Mouse (Mus musculus) testis, adult 2 months (tissue): ENCODE results near the gene Rragd.

ENCODE experiments used
- CTCF ChIP-seq: fragments of 200-500 bp; IDR thresholded peaks from 2 replicates; pipeline ENCODE4 v1.5.1; 2012; ENCODE audit warnings: low read depth, mild to moderate bottlenecking, inconsistent platforms, low read length, moderate library complexity; ENCODE audit not compliant: control insufficient read depth, insufficient read depth, insufficient replicate concordance
- POLR2A ChIP-seq: fragments of 200-500 bp; IDR thresholded peaks from 2 replicates; pipeline ENCODE4 v1.6.1; 2012; ENCODE audit warnings: low read depth, mild to moderate bottlenecking, inconsistent platforms, low read length, moderate library complexity; ENCODE audit not compliant: control insufficient read depth

DNA sequence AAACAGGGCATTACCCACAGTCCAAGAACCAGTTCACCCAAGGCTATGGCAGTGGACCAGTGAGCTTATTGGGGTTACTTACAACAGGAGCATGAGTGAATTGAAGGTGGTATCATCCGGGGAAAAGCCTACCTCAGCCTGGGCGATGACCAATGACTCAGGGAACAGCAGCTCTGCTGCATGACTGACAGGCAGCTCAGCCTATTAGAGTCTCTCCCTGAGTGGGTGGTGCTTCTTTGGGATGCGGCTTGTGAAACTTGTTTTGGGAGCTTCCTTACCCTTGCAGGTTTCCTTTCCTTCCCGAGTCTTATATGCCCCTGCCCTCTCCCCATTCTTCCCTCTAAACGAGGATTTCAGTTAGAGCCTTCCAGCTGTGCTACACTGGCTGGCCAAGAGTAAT, 69.8 kb downstream of the Rragd start:
- TF ChIP-seq POLR2A (no peak), CTCF (no peak)
